Mouse (Mus musculus): ENCODE data around the gene Ms4a13.

DNA sequence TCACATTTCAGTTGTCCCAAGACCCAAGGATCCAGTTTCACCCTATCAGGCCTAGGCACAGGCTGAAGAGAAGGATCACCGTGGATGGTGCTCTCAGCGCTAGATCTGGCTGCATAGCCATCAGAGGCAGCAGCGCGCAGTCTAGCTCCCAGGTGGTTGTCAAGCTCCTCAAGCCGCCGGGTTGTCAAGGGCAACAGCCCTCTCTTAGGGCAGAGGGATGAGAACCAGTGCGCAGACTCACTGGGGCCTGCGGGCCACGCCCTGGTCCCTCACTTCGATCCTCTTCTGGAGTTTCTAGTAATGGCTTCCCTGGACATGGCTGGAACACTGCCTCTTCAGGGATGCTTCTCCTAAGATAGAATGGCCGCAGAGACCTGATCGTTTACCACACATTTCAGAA, at the start of gene Ms4a13:
- TF ChIP-seq CTCF (IDR thresholded peaks at IDR 0.05; ENCODE audit: extremely low read depth, insufficient read depth, insufficient read length, insufficient replicate concordance) (no peak), POLR2A (IDR thresholded peaks at IDR 0.05; ENCODE audit: low read depth, low read length) (no peak)
